Mouse (Mus musculus) cerebellum, adult 11 months (tissue): ENCODE data around the gene Jmjd4.

Experiments
- DNase-seq: peaks from one replicate; pipeline ENCODE4 v3.0.0; 2022

The Jmjd4 gene

DNA sequence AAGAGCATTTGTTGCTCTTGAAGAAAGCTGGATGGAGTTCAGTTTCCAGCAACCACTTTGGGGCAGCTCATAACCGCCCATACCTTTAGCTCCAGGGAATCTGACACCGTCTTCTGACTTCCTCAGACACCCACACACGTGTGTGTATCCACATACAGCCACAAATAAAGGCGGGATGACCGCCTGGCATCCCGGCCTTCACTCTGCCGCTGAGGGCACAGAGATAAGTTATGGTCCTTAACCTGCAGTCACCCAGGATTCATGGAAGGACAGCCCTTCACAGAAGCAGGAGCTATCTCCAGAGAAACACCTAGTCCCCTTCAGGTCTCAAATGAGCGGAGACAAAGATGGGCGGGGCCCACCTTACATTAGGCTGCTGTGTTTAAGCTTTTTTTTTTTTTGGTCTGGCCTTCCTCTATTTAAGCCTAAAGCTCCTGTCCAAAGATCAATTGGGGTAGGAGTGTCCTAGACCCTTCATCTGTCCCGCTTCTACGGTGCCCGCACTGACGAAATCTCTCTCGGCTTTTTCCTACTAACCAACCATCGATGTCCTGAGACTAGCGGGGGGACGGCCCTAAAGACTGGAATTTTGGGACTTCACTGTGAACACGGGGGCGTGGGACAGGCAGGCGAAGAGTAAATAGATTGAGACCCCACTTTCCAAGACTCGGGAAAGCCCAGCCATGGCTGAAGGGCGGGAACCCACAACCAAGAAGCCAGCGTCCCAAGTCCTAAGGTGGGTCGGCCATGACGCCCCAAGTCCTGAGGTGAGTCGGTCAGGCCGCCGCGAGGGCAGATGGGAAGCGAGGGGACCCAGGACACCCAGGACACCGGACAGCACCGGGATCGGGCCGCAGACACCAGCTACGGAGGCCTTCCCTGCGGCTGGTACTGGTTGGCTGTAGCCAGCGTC, 21.8 kb downstream of the Jmjd4 start:
- DNase-seq: no peak

DNA sequence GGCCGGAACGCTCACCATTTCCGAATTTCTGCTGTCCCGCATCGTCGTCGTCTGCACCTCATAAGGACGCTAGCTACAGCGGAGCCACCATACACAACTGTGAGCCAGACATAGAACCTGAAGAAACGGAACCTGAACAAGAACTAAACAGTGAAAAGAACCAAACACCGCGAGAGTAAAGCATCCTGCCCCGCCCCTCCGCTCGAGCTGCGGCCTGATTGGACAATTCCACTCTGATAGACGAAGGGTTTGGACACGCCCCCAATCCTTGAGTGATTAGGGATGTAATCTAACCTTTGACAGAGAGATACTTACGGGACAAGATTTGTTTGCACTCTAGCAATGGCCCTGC, 22.5 kb downstream of the Jmjd4 start, which contains the start of gene Zfp867:
Gene Zfp867 (minus strand): TSS at position 149 of the 352 bp plus-strand sequence.
- DNase-seq: peak; percentile 84

DNA sequence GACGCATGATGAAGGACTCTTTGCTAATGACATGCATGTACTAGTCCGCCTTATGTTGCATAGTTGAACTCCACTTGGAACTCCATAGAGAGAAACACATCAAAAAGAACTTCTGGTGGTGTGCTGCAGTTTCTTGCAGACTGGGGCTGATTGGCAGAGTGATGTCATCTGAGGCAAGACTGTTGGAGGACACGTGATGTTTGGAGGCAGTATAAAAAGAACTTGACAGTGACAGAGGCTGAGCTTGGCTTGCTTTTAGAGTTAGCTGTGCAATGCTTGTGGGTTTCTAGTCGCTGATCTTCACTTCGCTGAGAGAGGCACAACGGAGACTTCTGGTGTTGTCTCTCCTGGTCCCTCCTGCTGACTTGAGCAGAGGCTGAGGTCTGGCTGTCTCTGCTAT, 27.4 kb downstream of the Jmjd4 start:
- no peak for DNase-seq

DNA sequence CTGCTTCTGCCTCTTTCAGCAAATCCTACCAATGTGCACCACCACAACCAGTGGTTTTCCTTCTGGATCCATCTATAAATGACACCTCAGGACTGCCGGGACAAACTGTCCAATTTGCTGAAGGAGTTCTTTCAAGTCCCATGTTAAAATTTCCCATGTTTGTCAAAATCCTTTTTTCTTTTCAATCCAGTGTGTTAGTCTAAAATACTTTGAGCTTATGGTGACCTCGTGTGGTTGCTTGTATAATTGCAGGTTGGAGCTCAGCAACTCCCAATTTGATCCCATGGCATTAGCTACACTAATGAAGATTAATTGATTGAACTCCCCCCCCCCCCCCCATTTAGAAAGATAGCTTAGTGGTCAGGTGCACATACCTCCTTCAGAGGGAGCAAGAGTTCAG, 33.4 kb downstream of the Jmjd4 start:
- no peak for DNase-seq

DNA sequence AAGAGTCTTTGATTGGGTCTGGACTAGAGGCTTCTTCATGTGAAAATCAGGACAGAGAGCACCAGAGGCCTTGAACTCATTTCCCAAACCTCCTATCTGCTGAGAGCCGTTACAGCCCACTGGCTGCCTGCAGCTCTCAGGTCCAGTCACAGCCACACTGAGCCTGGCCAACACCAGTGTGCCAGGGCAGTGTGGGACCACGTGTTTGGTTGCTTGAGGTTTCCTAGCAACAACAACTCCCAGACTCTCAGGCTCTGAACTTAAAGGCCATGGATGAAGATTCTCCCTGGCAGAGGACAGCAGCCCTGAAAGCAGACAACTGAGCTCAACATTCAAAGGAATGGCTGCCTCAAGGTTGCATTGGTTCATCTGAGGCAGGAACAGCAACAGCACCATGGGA, 35.8 kb downstream of the Jmjd4 start:
- no peak for DNase-seq

DNA sequence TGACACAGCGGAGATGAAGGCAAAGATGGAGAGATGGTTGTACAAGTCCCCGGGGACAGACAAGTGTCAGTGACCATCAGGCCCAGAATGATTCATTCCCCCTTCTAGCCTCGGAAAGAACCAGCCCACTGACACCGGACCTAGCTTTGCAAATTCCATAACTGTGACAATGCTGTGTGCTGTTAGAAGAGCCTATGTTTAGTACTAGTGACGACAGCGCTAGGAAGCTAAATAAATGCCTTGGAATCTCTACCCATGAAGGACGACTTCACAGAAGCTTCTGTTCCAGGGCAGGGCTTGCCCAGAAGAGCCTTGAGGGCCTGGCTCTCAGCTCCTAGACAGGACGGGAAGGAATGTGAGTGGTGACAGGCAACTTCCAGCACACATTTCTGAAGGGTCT, 36.4 kb downstream of the Jmjd4 start:
- no peak for DNase-seq

DNA sequence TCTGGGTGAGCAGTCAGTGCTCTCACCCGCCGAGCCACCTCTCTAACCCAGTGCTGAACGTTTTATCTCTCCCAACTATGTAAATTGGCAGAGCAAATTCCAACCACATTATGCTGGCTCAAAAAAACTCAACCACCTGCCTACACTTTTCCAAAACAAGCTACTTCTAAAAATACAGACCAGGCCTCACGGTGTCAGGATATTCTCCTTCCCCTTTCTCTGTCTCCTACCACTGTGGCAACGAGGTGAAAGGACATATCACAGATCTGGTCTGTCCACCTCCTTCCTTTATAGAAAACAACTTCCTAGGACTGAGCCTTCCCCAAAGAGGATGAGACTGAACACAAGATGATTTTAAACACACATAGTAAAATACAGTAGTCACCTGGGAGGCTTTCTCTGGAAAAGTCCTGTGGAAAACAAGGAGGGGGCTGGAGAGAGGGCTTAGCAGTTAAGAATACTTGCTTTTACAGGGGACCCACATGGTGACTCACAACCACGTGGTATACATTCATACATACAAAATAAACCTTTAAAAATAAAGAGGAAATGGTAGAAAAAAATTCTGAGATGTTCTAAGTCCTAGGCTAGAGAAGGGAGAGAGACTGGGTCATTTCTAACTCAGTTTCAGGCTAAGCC, 46.9 kb downstream of the Jmjd4 start:
- no peak for DNase-seq

DNA sequence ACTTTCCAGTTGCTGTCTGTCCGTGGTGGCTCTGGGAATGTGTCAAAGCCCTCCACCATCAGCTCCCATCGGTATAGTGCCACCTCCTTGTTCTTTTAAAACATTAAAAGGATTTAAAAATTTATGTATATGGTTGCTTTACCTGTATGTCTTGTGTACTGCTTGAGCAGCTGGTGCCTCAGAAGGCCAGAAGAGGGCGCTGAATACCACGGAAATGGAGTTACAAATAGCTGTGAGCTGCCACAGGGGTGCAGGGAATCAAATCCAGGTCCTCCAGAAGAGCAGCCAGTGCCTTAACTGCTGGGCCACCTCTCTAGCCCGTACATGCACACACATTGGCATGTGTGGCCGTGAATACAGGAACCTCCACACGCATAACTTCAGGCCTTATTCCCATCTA, 47.9 kb downstream of the Jmjd4 start:
- DNase-seq: no peak

DNA sequence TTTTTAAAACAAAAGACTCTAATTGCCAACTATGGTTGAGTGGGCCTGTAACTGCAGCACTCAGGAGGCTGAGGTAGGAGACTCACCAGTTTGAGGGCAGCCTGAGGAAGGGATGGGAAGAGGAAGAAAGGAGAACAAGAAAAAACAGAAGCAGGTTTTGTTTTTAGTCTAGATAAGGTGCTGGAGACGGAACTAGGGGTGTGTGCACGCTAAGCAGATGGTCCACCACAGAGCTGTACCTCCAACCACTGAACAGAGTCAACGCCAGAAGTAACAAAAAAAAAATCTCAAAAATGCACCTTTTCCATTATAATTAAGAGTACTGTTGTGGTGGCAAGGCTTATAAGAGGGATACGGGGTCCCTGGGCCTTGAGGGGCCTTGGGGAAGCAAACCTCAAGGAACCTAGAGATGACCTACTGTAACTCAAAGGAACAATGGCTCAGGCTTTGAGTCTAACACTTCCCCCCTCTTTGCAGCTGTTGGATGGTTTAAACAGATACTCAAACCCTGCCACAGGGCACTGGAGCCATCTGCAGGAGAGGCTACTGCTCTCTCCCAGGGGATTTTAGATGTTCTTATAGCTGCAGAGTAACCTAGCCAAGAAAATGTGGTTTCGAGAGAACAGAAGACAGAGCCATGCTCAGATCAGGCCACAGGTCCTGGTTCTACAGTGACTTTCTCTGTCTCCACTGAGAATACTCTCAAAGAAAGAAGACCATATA, 52.3 kb downstream of the Jmjd4 start:
- DNase-seq: no peak

DNA sequence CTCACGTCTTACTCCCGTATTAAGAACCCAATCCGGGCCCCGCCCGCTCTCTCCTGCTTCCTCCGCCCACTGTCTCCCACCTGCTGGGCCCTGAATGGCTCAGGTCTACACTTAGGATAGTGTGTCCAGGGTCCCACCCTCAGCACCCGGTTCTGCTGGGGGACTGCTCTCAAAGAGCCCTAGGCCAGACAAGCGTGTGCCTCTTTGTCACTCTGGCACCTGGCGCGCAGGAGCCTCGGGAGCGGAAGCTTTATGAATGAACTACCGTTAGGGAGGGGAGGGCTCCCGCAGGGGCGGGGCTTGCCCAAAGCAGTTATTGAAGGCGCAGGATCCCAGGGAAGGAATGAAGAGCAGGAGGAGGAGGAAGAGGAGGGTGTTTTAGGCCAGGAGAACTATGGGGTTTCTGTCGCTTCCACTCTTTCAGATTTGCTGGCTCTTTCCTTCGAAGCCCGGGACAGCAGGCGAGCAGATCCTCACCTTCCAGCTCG, 55.5 kb downstream of the Jmjd4 start:
- peak; percentile 60 for DNase-seq

DNA sequence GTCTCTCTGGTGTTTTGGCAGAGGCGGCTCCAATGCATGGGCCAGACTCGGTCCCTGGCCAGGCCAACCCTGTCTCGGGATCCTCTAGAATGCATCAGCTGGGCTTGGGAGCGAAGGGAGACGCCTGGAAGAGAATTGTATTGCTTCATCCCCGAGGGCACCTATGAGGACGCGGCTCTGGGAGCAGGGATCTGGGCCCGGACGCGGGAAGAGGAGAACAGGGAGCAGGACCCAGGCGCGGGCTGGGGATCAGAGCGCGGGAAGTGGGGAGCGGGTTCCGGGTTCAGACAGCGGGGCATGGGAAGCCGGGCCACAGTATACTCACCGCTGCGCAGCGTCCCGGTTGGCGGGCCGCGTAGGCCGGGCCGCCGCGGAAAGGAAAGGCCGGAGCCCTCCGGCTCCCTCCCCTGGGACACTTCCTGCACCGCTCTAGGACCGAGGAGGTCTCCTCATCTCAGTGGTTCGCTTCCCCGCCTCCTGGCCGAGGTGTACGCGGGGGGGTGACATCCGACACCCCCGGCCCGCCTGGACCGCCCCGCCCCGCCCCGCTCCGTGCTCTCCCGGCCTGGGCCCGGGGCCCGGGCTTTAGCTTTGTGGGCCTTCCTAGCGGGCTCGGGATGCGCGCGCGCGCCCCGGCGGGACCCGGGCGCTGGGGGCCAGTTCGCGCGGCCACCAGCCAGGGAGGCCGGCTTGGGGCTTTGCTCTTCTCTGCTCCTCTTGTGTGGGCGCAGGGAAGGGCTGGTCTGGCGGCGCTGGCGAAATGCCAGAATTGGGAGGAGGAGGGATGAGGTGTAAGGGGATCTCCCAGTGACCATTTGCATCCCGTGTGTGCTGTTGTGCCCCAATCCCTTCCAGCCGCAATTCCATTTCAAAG, 56.2 kb downstream of the Jmjd4 start:
- peak; percentile 74 for DNase-seq

DNA sequence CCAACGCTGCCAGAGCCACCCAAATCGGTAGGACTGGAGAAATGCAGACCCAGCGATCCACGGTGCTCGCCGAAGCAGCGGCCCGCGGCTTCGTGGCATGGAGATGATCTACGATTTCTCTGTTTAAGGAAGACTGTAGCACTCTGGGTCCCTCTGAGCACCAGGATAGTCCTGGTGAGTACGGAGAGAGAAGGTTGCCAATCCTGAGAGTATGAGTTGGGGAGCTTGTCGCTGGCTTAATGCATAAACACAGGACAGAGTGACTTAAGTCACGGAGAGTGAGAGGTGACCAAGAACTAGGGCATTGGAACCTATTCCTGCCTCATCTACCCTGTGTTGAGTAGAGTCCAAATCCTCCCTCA, 56.8 kb downstream of the Jmjd4 start:
- DNase-seq: no peak
